Mouse (Mus musculus) CD4-positive, CD25-positive, alpha-beta regulatory T cell, adult 2 months (primary cell): Measurements from ENCODE around the gene Antxr1.

Experiments used
- DNase-seq: peaks from one replicate; pipeline ENCODE4 v3.0.0-alpha.2; 2012; ENCODE audit warnings: low read depth, low spot score

Gene Antxr1

DNA sequence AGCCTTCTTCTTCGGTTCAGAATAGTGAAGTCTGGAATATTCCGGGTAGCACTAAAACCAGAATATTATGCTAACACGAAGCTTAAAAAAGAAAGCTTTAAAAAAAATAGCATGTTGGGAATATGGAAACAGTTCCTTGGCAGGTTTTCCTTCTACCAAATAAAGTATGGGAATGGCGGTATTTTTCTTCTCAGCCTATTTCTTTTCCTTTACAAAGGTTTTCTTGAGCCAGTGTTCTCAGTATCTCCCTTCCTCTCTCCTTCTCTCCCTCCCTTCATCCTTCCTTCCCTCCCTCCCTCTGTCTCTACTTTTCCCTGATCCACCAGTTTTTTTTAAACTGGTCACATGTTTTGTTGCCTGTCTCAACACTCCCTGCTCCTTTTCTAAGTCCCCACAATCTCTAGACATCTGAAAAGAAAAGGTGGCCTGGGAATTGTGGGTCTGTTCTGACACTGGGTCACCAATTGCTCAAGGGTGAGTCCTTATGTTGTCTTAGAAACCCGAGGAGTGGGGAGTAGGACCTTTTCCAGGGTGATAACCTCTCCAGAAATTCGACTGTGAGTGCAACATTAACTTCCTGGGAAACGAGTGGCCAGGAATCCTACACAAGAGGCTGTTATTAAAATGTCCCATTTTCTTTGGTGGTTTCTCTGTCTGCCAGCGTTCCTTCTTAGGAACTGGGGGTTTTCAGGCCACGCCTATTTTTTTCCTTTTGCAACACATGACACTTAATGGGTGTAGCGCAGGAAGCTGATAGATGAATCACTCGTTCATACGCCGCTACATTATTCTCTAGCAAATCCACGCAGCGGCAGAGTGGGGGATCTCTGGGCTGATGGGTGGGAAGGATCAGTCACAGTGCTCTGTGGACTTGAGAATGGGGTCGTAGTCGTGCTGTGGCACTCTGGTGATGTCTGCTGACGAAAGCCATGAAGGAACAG is 42.4 kb downstream of the Antxr1 start:
- no peak for DNase-seq

DNA sequence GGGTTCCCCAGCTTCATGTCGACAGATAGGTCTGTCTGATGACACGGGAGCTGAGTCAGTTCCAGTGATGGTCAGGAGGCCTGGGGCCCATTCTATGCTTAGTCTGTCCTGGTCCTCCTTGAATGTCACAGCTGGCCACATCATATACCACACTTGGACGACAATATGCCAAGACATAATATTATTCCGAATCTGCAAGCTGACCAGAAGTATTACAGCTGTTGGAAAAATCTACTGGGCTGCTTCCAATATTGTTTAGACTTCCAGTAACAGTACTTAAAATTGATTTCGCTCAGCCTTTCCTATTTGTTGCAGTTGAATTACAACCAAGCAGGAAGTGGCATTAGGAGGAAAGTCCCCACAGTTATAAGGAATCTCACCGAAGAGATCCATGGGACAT is 48.4 kb downstream of the Antxr1 start:
- DNase-seq: no peak

DNA sequence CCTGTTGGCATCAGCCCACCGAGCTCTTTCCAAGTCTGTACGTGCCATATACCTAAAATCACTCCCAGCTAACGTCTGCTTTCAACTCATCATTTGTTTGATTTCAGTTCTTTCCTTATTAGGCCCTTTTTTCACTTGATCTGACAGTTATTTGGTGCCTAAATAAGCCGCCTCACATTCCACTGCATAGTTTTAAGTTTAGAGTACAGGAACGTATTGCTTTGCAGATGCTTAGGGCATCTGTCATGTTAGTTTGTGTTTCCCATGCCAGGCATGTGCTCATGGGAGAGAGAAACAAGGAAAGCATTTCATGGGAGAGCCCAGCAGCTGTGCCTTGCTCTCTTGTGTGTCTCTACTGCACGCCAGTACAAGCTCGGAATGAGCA is 50.3 kb downstream of the Antxr1 start:
- no peak for DNase-seq

DNA sequence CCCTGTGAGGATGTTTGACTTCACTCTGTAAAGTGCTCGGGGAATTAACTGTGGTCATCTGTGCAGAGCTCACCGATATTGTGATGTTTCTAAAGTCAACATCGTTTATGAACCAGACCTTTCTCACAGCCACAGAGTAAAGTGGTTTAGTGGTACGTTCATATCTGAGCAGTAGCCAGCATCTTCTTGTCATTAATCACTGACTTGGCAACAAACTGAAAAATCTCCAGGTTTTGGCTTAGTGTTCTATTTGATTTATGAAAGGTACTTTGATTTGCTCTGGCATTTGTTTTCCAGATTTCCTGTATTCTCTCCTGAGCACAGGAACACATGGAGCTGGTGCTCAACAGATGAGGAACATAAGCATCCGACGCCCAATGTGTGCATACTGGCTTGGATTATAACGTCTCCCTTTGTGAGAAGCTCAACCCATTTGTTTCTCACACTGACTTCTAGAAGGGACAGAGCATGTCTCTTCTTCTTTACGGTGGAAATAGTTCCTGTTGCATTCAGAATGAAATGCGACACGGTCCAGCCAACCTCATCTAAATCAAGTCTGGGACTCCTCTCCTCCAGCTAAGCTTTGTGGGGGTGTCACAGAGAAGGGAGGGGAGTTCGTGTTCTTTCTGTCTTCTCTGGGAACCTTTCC is 50.8 kb downstream of the Antxr1 start:
- DNase-seq: no peak

DNA sequence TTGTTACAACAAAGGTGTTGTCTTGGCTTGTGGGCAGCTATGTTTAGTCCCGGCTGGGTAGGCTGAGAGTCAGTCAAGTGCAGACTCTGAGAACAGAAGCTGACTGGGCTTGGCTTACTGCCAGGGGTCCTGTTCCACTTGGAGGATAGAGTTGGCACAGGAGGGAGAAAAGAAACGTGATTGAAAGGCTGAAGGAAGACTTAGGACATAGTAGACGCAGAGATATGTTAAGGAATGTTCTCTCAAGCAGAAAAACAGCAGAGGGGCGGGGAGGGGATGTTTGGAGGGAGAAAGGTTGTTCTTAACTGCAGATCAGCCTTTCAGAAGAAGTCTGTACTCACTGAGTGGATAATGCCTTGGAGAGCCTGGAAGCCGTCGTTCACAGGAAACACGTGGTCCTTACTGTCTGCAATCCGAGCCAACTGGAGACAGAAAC is 53.3 kb downstream of the Antxr1 start:
- DNase-seq: no peak

DNA sequence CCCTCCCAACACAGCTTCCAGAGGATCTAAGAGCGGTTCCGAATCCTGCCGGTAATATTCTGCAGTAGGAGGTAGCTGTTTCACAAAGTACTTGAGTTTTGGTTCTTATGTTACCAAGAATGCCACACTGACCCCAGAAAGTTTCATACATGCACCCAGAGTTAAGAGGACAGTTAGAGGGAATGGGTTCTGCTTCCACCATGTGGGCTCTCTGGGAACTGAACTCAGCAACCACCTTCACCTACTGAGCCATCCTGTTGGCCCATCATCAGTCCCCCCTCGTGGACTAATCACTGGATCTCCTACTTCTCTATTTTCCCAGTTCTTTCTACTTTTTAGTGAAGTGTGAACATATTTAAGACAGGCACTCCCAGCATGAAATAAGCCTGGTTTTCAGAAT is 53.9 kb downstream of the Antxr1 start:
- DNase-seq: peak; percentile 5

DNA sequence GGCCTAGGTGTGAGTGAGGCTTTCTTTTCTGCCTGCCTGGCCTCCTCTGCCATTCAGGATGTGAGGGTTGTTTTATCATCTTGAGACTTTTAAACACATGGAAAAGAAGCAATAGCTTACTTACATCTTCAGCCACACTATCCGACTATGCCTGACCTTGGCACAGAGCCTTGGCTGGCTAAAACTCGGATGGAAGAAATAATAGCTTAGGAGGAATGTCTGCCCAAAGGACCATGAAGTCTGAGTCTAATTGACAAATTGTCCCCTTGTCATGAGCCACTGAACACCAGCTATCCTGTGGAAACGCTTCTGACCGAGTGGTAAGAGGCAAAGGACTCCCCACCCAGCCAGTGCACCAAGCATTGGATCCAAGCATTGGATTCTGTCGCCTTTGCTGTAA is 57.5 kb downstream of the Antxr1 start:
- no peak for DNase-seq

DNA sequence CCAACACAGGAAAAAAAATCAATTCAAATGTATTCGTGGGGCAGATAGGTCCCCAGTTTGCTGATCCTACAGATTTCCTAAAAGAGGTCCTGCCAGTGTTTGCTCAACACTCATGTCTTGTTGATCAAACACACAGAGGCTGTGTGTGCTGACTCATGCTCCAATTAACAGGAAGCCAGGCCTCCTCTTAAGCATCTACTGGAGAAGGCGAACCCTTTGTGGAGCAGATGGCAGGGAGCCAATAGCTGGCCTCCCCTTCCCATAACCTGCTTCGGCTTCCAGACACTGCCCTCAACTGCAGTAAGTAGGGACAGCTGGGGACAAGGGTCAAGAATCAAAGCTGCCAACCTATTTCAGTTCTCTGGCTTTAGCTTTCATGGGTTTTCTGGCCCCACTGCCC is 58.1 kb downstream of the Antxr1 start:
- DNase-seq: no peak

DNA sequence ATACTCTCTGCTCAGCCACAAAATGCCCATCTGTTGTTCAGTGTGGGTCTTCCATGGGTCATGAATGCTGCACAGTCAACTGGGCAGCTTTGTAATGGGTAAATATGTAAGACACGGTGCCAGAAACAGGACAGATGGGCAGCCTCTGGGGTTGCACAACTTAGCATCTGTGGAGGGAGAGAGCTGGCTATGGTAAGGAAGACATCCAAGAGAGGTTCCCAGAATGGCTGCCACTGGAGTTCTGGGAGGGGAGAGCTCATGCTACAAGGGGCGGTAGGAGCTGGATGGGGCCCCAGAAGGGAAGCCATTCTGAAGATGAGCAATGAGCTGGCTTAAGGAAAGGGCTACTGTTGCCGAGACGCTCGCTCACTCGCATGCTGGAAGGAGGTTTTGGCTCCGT is 58.7 kb downstream of the Antxr1 start:
- DNase-seq: no peak

DNA sequence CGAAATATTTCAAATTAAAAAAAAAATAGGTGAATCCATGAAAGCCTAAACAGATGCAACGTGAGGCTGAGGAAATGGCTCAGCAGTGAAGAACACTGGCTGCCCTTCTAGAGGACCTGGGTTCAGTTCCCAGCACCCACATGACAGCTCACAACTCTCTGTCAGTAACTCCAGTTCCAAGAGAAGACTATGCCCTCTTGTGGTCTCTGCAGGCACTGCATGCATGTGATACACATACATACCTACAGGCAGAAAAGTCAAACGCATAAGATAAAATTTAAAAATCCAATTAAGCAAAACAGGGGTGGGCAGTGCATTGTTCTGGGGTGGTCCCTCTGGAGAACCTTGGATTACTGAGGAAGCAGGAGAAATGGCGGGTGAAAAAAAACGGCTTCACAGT is 60.8 kb downstream of the Antxr1 start:
- DNase-seq: peak; percentile 22

DNA sequence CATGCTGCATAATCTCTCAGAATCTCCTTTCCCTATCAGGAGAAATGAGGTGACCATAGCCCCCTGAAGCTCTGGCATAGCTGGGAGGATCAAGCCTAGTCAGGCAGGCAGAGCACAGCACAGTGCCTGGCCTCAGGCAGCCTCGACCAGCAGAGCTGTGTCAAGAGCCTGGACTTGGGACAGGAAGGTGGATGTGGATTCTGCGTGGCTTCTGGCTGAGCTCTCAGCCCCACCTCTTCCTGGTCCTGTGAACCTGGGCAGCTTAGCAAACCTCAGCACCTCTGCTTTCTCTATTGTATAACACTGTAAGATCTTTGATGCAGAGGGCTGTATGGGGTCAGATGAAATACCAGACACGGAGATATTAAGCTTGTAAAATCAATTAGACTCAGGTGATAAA is 61.8 kb downstream of the Antxr1 start:
- DNase-seq: no peak

DNA sequence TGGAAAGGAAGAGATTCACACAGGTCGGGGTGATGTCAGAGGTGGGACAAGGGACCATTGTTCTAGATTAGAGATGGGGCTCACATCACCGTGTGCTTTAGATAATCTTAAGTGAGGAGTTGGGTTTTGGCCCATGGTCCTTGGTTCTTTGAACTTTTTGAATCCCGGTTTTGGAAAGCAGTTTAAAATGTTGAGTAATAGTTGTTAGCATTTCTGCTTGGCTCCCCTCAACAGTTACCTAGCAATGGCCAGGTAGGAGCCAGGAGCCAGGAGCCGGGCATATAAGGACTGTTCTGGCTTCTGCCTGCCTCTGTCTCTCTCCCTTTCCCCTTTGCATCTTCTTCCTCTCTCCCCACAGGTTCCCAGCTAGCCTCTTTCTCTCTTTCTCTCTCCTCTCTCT is 62.5 kb downstream of the Antxr1 start:
- DNase-seq: no peak

DNA sequence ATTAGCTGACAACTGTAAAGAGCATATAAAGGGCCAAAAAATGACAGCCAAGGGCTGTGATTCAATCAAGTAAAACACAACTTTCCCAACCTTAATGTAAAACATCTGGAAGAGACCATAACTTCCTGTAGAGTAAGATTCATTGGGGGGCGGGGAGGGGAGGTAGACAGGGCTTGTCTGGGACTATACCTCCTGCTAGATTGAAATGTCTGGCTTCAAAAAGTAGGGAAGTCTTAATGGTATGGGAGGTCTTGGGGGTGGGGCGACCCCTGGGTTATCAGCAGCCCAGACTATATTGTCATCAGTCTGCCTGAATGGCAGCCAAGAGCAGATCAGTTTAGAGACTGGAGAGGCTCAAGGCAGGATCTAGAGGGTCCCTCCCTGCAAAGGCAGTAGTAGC is 63.4 kb downstream of the Antxr1 start:
- no peak for DNase-seq

DNA sequence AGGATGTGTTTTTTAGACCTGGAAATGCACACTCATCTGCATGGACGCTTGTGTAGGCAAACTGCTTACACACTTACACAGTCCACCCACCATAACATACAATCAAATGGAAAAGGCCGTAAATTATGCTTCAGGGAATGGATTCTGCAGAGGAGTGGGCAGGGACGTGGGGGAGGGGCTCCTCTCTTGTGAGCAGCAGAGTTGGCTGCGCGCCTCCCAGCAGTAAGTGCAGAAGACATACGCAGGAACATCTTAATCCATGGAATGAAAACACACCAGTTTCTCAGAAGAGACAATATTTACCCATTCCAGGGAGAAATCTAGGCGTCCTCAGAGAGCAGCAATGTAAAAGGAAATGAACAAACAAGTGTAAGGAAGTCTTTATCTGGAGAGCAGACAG is 65.2 kb downstream of the Antxr1 start:
- DNase-seq: no peak

DNA sequence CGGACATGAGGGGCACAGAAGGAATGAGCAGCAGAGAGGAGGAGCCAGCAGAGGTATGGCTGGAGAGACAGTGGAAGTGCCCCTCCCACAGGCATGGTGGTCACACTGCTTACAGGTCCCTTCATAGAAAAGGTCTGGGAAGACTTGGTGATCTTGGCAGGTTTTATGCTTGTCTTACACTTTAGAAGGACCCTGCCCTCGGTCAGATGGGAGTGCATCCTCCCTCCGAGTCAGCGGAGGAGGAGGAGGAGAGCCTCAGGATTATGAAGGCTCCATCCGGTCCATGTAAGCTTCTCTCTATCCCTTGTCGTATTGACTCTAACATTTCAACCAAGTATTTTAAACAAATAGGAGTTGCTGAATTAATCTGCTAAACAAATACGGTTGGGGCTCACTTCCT is 65.7 kb downstream of the Antxr1 start:
- DNase-seq: no peak

DNA sequence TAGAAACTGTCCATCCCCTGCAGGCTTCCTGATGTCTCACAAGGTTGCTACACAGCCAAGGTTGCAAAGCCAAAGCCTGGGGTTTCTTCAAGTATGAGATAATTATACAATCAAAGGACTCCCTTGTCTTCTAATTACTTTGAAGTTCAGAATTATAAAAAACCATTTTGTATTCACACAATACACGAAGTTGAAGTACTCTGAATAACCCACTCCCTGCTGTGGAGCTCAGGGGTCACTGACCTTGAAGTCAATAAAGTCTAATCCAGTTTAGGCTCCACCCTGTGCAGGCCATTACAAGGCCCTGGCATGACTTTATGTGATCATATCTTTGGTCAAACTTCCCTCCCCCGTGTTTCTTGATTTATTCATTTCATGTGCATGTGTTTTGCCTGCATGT is 73.0 kb downstream of the Antxr1 start:
- no peak for DNase-seq

DNA sequence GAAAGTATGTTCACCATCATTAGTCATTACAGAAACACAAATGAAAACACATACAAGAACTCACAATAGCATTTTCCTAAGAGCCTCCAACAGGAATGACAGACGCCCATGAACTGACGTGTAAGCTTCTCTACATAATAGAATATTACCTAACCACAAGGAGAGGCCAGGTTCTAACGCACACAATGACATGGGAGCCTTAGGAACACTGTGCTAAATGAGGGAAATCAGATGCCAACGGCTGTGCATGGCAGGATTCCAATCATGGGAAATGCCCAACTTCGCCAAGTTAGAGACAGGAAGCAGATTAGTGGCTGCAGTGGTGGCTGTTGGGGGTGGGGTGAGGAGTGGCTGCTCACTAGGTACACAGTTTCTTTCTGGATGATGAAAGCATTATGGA is 76.6 kb downstream of the Antxr1 start:
- no peak for DNase-seq

DNA sequence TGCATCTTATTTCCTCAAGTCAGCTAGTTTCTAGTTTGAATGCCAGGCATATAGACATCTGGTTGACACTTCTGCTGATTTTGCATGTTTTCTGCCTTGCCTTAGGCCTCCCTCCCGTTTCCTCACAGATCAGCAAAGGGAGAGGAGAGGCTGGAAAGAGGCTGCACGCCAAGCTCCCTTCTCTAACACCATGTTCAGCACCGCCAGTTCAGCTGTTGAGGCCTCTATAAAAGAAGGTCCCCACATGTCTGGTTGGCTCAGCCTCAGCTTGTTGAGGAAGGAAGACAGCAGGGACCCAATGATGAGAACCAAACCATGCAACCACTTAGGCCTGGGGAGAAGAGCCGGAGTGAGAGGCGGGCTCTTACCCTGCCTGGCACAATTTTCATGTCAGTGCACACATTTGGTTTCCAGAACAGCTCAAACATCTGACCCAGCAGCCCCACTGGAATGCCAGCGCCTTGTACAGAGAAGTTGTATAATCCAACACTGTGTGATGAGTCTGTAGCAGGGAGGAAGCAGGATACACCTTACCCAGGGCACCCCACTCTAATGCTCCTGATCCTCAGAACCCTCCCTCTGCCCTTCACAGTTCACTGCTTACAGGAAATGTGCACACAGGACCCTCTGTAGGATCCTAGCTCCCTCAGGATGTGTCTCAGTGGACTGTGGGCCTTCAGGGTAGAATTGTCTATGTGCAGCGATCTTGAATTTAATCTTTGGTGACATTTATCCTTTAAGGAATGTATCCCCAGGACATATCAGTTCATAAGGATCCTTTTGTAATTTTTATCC is 77.4 kb downstream of the Antxr1 start:
- DNase-seq: no peak

DNA sequence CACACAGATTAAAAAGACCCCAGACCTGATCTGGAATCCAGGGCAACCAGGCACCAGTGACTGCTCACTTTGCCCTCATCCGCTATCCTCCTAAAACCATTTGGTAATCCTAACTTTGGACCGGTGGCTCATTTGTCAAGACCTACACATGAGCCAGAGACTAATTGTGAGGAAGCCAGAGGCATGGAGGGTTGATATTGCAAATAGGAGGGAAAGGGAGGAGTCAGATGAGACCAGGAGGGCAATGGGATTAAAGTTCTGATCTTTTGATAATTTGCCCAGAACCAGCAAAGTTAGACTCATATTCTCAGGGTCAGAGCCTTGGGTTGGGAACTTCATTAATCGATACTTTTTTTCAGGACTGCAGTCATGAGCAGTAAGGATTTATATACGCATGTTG is 78.2 kb downstream of the Antxr1 start:
- no peak for DNase-seq

DNA sequence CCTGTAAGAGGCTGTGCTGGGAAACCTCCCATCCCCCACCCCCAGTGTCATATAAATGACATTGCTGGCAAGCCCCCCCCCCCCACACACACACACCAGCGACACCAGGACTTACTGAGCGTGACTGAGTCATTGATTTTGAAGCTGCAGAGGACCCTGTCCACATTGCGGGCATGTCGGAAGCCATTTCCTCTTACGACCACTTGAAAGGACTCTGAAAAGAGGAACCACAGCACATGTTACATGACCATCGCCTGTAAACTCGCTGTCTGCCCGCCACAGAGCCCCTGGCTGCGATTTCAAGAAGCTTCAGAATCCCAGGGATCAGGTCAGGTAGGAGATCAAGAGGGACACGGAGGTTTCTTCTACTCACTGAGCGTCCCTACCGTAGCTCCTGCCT is 80.0 kb downstream of the Antxr1 start:
- DNase-seq: no peak

DNA sequence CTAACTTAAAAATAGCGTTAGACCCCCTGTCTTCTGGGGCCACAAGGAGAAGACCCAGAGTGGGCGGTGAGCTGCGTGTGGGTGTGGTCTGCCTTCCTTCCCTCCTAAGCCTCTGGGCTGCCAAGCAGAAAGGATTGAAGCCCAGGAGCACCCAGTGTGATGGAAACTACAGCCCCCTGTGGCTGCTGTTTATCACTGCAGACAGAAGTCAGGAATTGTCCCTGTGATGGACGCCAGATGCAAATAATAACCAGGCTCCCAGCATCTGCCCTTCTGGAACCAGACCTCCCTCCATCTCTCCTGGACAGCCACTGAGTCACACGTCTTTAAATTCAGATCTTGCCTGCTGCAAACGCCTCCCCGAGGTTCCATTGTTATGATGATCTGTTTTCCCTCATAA is 80.9 kb downstream of the Antxr1 start:
- DNase-seq: no peak

DNA sequence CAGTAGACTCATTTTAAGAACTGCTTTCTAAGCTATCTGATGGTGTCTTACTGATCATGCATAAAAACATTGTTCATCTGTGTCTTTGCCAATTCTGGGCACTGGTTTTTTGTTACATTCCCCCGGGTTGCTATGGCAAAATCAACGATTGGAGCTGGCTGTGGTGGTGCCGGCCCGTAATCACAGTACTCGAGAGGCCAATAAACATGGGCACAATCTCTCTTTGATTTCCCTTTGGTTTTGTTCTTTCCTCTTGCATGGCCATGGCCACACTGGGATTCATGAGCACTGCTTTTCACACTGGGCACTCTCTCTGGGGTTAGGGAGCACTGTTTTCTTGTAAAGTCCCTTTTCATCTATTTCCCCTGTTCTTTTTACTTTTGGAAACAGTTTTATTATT is 83.9 kb downstream of the Antxr1 start:
- no peak for DNase-seq
